Mouse (Mus musculus): ENCODE measurements around the gene Smyd3. TPM values are rescaled to one million over a fixed set of nuclear protein-coding genes. Genes with fewer than 3 reads are reported as not detected.

Gene Smyd3
- polyA plus RNA-seq, 1 experiment = 2.4 TPM

GRCm38 (mm10) chr1:179345318-179345925 is 172.4 kb downstream of the Smyd3 start:
- no peak overlapping the region for H3K4me3 ChIP-seq (ENCODE audit: control insufficient read depth, low read depth, low read length)
- no peak overlapping the region for H3K27ac ChIP-seq (ENCODE audit: control insufficient read depth, insufficient read depth, low read depth, low read length)
- H3K36me3 ChIP-seq (ENCODE audit: control insufficient read depth, insufficient read depth, low read length) = no peaks in the 10 kb centered on the region
- no peaks in the 10 kb centered on the region for H3K27me3 ChIP-seq (ENCODE audit: control insufficient read depth, insufficient read depth, low read length)
- H3K4me1 ChIP-seq (ENCODE audit: control insufficient read depth, insufficient read depth, low read length) = no peaks in the 10 kb centered on the region
- TF ChIP-seq CTCF (IDR thresholded peaks at IDR 0.05; ENCODE audit: control insufficient read depth, insufficient read depth, insufficient replicate concordance, low read depth, low read length) (no peak), POLR2A (IDR thresholded peaks at IDR 0.05; ENCODE audit: control insufficient read depth, low read depth, low read length) (no peak)

DNA sequence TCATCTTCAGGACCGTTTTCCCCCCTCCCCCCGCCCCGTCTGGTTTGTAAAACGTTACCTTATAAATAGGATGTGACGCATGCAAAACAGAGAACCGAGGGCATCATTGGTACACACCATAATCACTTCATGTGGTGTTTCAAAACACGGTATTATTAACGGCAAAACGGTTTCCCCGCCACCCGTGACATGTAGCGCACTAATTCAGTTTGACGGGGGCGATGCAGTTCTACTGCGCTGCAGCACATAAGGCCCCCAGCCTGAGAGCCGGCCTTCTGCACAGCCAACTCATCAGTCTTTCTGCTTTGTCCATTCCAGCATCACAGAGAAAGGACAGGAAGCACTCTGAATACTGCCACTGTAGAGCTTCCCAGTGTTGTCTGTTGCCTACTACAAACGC is 174.4 kb downstream of the Smyd3 start:
- TF ChIP-seq POLR2A (IDR thresholded peaks at IDR 0.05; ENCODE audit: control insufficient read depth, low read depth, low read length) (no peak), CTCF (IDR thresholded peaks at IDR 0.05; ENCODE audit: control insufficient read depth, insufficient read depth, insufficient replicate concordance, low read depth, low read length) (no peak)
- Histone ChIP-seq H3K4me1 (ENCODE audit: control insufficient read depth, insufficient read depth, low read length) (no peaks in the 10 kb centered on the region), H3K27ac (ENCODE audit: control insufficient read depth, insufficient read depth, low read depth, low read length) (no peak overlapping the region), H3K4me3 (ENCODE audit: control insufficient read depth, low read depth, low read length) (no peak overlapping the region), H3K36me3 (ENCODE audit: control insufficient read depth, insufficient read depth, low read length) (no peaks in the 10 kb centered on the region), H3K27me3 (ENCODE audit: control insufficient read depth, insufficient read depth, low read length) (no peaks in the 10 kb centered on the region)

DNA sequence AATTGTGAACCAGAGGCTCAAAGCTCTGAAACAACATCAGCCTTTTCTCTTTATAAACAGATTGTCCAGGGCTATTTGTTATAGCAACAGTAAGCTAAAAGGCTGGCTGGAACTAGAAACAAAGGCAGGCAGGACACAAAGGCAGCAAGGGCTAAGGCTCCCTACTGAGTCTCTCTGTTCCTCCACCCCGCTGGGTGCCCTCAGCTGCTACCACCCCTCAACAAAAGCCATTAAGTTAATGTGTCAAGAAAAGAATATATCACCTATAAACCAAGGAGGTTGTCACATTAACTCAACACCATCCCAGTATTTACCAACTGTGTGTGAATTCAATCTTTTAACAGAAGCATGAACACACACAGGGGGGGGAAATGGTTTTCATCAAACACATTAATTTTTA is 176.3 kb downstream of the Smyd3 start:
- no peaks in the 10 kb centered on the region for H3K27me3 ChIP-seq (ENCODE audit: control insufficient read depth, insufficient read depth, low read length)
- no peak overlapping the region for H3K4me3 ChIP-seq (ENCODE audit: control insufficient read depth, low read depth, low read length)
- no peak overlapping the region for H3K27ac ChIP-seq (ENCODE audit: control insufficient read depth, insufficient read depth, low read depth, low read length)
- H3K36me3 ChIP-seq (ENCODE audit: control insufficient read depth, insufficient read depth, low read length) = no peaks in the 10 kb centered on the region
- TF ChIP-seq CTCF (IDR thresholded peaks at IDR 0.05; ENCODE audit: control insufficient read depth, insufficient read depth, insufficient replicate concordance, low read depth, low read length) (no peak), POLR2A (IDR thresholded peaks at IDR 0.05; ENCODE audit: control insufficient read depth, low read depth, low read length) (no peak)
- H3K4me1 ChIP-seq (ENCODE audit: control insufficient read depth, insufficient read depth, low read length) = no peaks in the 10 kb centered on the region

GRCm38 (mm10) chr1:179339066-179339465 is 178.8 kb downstream of the Smyd3 start:
- Histone ChIP-seq H3K27ac (ENCODE audit: control insufficient read depth, insufficient read depth, low read depth, low read length) (no peak overlapping the region), H3K4me3 (ENCODE audit: control insufficient read depth, low read depth, low read length) (no peak overlapping the region), H3K36me3 (ENCODE audit: control insufficient read depth, insufficient read depth, low read length) (no peaks in the 10 kb centered on the region), H3K4me1 (ENCODE audit: control insufficient read depth, insufficient read depth, low read length) (no peaks in the 10 kb centered on the region), H3K27me3 (ENCODE audit: control insufficient read depth, insufficient read depth, low read length) (no peaks in the 10 kb centered on the region)
- TF ChIP-seq CTCF (IDR thresholded peaks at IDR 0.05; ENCODE audit: control insufficient read depth, insufficient read depth, insufficient replicate concordance, low read depth, low read length) = no peak
- TF ChIP-seq POLR2A (IDR thresholded peaks at IDR 0.05; ENCODE audit: control insufficient read depth, low read depth, low read length) = no peak

GRCm38 (mm10) chr1:179337529-179337928 is 180.3 kb downstream of the Smyd3 start:
- TF ChIP-seq CTCF (IDR thresholded peaks at IDR 0.05; ENCODE audit: control insufficient read depth, insufficient read depth, insufficient replicate concordance, low read depth, low read length) (no peak), POLR2A (IDR thresholded peaks at IDR 0.05; ENCODE audit: control insufficient read depth, low read depth, low read length) (no peak)
- H3K4me1 ChIP-seq (ENCODE audit: control insufficient read depth, insufficient read depth, low read length) = no peaks in the 10 kb centered on the region
- H3K4me3 ChIP-seq (ENCODE audit: control insufficient read depth, low read depth, low read length) = no peak overlapping the region
- no peaks in the 10 kb centered on the region for H3K36me3 ChIP-seq (ENCODE audit: control insufficient read depth, insufficient read depth, low read length)
- H3K27me3 ChIP-seq (ENCODE audit: control insufficient read depth, insufficient read depth, low read length) = no peaks in the 10 kb centered on the region
- H3K27ac ChIP-seq (ENCODE audit: control insufficient read depth, insufficient read depth, low read depth, low read length) = no peak overlapping the region

GRCm38 (mm10) chr1:179326965-179327308 is 190.9 kb downstream of the Smyd3 start:
- H3K4me3 ChIP-seq (ENCODE audit: control insufficient read depth, low read depth, low read length) = no peak overlapping the region
- no peaks in the 10 kb centered on the region for H3K4me1 ChIP-seq (ENCODE audit: control insufficient read depth, insufficient read depth, low read length)
- no peak overlapping the region for H3K27ac ChIP-seq (ENCODE audit: control insufficient read depth, insufficient read depth, low read depth, low read length)
- no peaks in the 10 kb centered on the region for H3K27me3 ChIP-seq (ENCODE audit: control insufficient read depth, insufficient read depth, low read length)
- TF ChIP-seq POLR2A (IDR thresholded peaks at IDR 0.05; ENCODE audit: control insufficient read depth, low read depth, low read length) = no peak
- no peak for TF ChIP-seq CTCF (IDR thresholded peaks at IDR 0.05; ENCODE audit: control insufficient read depth, insufficient read depth, insufficient replicate concordance, low read depth, low read length)
- H3K36me3 ChIP-seq (ENCODE audit: control insufficient read depth, insufficient read depth, low read length) = no peaks in the 10 kb centered on the region

DNA sequence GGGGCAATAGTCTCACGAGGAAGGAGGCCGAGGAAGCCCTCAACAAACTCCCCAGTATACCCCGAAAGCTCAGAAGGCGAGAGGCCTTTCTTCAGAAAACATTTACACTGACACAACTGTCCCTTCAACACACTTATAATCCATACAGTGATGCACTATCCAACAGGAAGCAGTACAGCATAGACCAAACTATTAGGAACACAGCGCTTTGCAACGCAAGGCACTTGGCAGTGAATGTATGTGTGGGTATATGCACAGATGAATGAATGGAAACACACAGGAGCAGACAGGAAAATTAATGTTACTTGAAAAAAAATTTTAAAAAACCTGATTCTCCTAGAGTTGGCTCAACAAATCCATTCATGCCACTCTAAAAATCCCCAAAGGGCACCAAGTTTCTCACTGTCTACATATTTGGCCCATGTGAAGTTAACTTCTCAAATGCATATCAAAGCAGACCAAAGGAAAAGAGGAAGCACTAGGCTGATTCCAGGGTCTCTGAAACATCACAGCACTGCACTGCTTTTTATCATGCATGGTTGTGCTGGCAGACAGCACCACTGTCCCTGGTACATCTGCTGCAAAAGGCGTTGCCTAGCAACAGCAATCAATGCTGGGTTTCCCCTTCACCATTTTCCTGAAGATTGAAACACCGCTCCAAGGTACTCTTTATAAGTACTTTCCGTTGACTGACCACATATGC is 191.4 kb downstream of the Smyd3 start:
- Histone ChIP-seq H3K36me3 (ENCODE audit: control insufficient read depth, insufficient read depth, low read length) (no peaks in the 10 kb centered on the region), H3K27me3 (ENCODE audit: control insufficient read depth, insufficient read depth, low read length) (no peaks in the 10 kb centered on the region), H3K4me1 (ENCODE audit: control insufficient read depth, insufficient read depth, low read length) (no peaks in the 10 kb centered on the region), H3K4me3 (ENCODE audit: control insufficient read depth, low read depth, low read length) (no peak overlapping the region), H3K27ac (ENCODE audit: control insufficient read depth, insufficient read depth, low read depth, low read length) (no peak overlapping the region)
- TF ChIP-seq POLR2A (IDR thresholded peaks at IDR 0.05; ENCODE audit: control insufficient read depth, low read depth, low read length) (no peak), CTCF (IDR thresholded peaks at IDR 0.05; ENCODE audit: control insufficient read depth, insufficient read depth, insufficient replicate concordance, low read depth, low read length) (no peak)

Measured in testis, adult 2 months (tissue).